Mouse (Mus musculus): Measurements from ENCODE around the gene Ing2. TPM values are rescaled to one million over a fixed set of nuclear protein-coding genes. Genes with fewer than 3 reads are reported as not detected.
A peak's percentile ranks its signal among the peaks of the same experiment; 100 is the strongest.

The Ing2 gene
- polyA plus RNA-seq, 1 experiment from 2014 or later: 12.6 TPM

GRCm38 (mm10) chr8:47697696-47698095 lies 22.3 kb upstream of the Ing2 start:
- Histone ChIP-seq H3K4me1 (replicated peaks; ENCODE audit: control insufficient read depth, insufficient read depth, low read length) (no peaks in the 10 kb centered on the region), H3K36me3 (ENCODE audit: control insufficient read depth, insufficient read depth, low read length) (no peaks in the 10 kb centered on the region), H3K9ac (ENCODE audit: low read depth, low read length) (no peak overlapping the region), H3K27me3 (replicated peaks; ENCODE audit: control insufficient read depth, insufficient read depth, low read length) (no peaks in the 10 kb centered on the region), H3K4me3 (ENCODE audit: low read depth, low read length) (no peak overlapping the region), H3K4me2 (no peak overlapping the region), H3K27ac (ENCODE audit: low read depth, low read length) (no peak overlapping the region), H3K9me3 (ENCODE audit: control insufficient read depth, low read length) (no peaks in the 10 kb centered on the region)
- no peak for ATAC-seq (replicated peaks; ENCODE audit: low FRiP score)
- no peak for DNase-seq (ENCODE audit: low spot score)
- WGBS: 62% methylated on average over 1 of the region's 1 CpGs

GRCm38 (mm10) chr8:47695431-47696105 lies 20.2 kb upstream of the Ing2 start:
- Histone ChIP-seq H3K4me2 (no peak overlapping the region), H3K27me3 (replicated peaks; ENCODE audit: control insufficient read depth, insufficient read depth, low read length) (no peaks in the 10 kb centered on the region), H3K27ac (ENCODE audit: low read depth, low read length) (no peak overlapping the region), H3K9me3 (ENCODE audit: control insufficient read depth, low read length) (no peaks in the 10 kb centered on the region), H3K36me3 (ENCODE audit: control insufficient read depth, insufficient read depth, low read length) (no peaks in the 10 kb centered on the region), H3K4me1 (replicated peaks; ENCODE audit: control insufficient read depth, insufficient read depth, low read length) (no peaks in the 10 kb centered on the region), H3K9ac (ENCODE audit: low read depth, low read length) (no peak overlapping the region), H3K4me3 (ENCODE audit: low read depth, low read length) (no peak overlapping the region)
- 82% methylated on average over 5 of the region's 5 CpGs for WGBS
- DNase-seq (ENCODE audit: low spot score) (no peak), ATAC-seq (replicated peaks; ENCODE audit: low FRiP score) (no peak)

- no peak overlapping the region for H3K27ac ChIP-seq (ENCODE audit: low read depth, low read length)
- H3K9me3 ChIP-seq (ENCODE audit: control insufficient read depth, low read length): no peaks in the 10 kb centered on the region
- ATAC-seq (replicated peaks; ENCODE audit: low FRiP score) (no peak), DNase-seq (ENCODE audit: low spot score) (peak; percentile 54)
- H3K36me3 ChIP-seq (ENCODE audit: control insufficient read depth, insufficient read depth, low read length): no peaks in the 10 kb centered on the region
- no peak overlapping the region for H3K4me3 ChIP-seq (ENCODE audit: low read depth, low read length)
- H3K4me2 ChIP-seq: no peak overlapping the region
- H3K27me3 ChIP-seq (replicated peaks; ENCODE audit: control insufficient read depth, insufficient read depth, low read length): no peaks in the 10 kb centered on the region
- H3K4me1 ChIP-seq (replicated peaks; ENCODE audit: control insufficient read depth, insufficient read depth, low read length): no peaks in the 10 kb centered on the region
- WGBS: 20% methylated on average over 2 of the region's 2 CpGs
- no peak overlapping the region for H3K9ac ChIP-seq (ENCODE audit: low read depth, low read length)
Measured at GRCm38 (mm10) chr8:47693119-47693518, 17.8 kb upstream of the Ing2 start.

GRCm38 (mm10) chr8:47691831-47692230 lies 16.5 kb upstream of the Ing2 start:
- peak; percentile 24 for DNase-seq (ENCODE audit: low spot score)
- H3K9me3 ChIP-seq (ENCODE audit: control insufficient read depth, low read length): no peaks in the 10 kb centered on the region
- H3K27me3 ChIP-seq (replicated peaks; ENCODE audit: control insufficient read depth, insufficient read depth, low read length): no peaks in the 10 kb centered on the region
- no peak for ATAC-seq (replicated peaks; ENCODE audit: low FRiP score)
- H3K9ac ChIP-seq (ENCODE audit: low read depth, low read length): no peak overlapping the region
- H3K4me1 ChIP-seq (replicated peaks; ENCODE audit: control insufficient read depth, insufficient read depth, low read length): no peaks in the 10 kb centered on the region
- no peak overlapping the region for H3K27ac ChIP-seq (ENCODE audit: low read depth, low read length)
- no peak overlapping the region for H3K4me3 ChIP-seq (ENCODE audit: low read depth, low read length)
- WGBS: 81% methylated on average over 9 of the region's 10 CpGs
- no peak overlapping the region for H3K4me2 ChIP-seq
- no peaks in the 10 kb centered on the region for H3K36me3 ChIP-seq (ENCODE audit: control insufficient read depth, insufficient read depth, low read length)

- no peak overlapping the region for H3K9ac ChIP-seq (ENCODE audit: low read depth, low read length)
- H3K9me3 ChIP-seq (ENCODE audit: control insufficient read depth, low read length): no peaks in the 10 kb centered on the region
- H3K4me2 ChIP-seq: peak overlapping the region; percentile 65; the same call in 1 of the 2 replicates
- ATAC-seq (replicated peaks; ENCODE audit: low FRiP score): no peak
- 63% methylated on average over 7 of the region's 7 CpGs for WGBS
- H3K4me1 ChIP-seq (replicated peaks; ENCODE audit: control insufficient read depth, insufficient read depth, low read length): no peaks in the 10 kb centered on the region
- H3K4me3 ChIP-seq (ENCODE audit: low read depth, low read length): no peak overlapping the region
- H3K27me3 ChIP-seq (replicated peaks; ENCODE audit: control insufficient read depth, insufficient read depth, low read length): no peaks in the 10 kb centered on the region
- DNase-seq (ENCODE audit: low spot score): no peak
- H3K27ac ChIP-seq (ENCODE audit: low read depth, low read length): no peak overlapping the region
- H3K36me3 ChIP-seq (ENCODE audit: control insufficient read depth, insufficient read depth, low read length): no peaks in the 10 kb centered on the region
Measured at GRCm38 (mm10) chr8:47691303-47691702, 15.9 kb upstream of the Ing2 start.

- peak overlapping the region; percentile 31; the same call in 1 of the 2 replicates for H3K9ac ChIP-seq (ENCODE audit: low read depth, low read length)
- H3K4me3 ChIP-seq (ENCODE audit: low read depth, low read length): peak overlapping the region; percentile 36
- 6% methylated on average over 16 of the region's 16 CpGs for WGBS
- H3K9me3 ChIP-seq (ENCODE audit: control insufficient read depth, low read length): no peaks in the 10 kb centered on the region
- H3K4me1 ChIP-seq (replicated peaks; ENCODE audit: control insufficient read depth, insufficient read depth, low read length): no peaks in the 10 kb centered on the region
- H3K36me3 ChIP-seq (ENCODE audit: control insufficient read depth, insufficient read depth, low read length): no peaks in the 10 kb centered on the region
- no peaks in the 10 kb centered on the region for H3K27me3 ChIP-seq (replicated peaks; ENCODE audit: control insufficient read depth, insufficient read depth, low read length)
- DNase-seq (ENCODE audit: low spot score): peak; percentile 33
- H3K27ac ChIP-seq (ENCODE audit: low read depth, low read length): no peak overlapping the region
- ATAC-seq (replicated peaks; ENCODE audit: low FRiP score): no peak
- H3K4me2 ChIP-seq: peak overlapping the region; percentile 65
Measured at GRCm38 (mm10) chr8:47690674-47691078, 15.3 kb upstream of the Ing2 start.

GRCm38 (mm10) chr8:47689704-47690326 lies 14.5 kb upstream of the Ing2 start:
- Histone ChIP-seq H3K27ac (ENCODE audit: low read depth, low read length) (no peak overlapping the region), H3K9ac (ENCODE audit: low read depth, low read length) (no peak overlapping the region), H3K4me1 (replicated peaks; ENCODE audit: control insufficient read depth, insufficient read depth, low read length) (no peaks in the 10 kb centered on the region), H3K27me3 (replicated peaks; ENCODE audit: control insufficient read depth, insufficient read depth, low read length) (no peaks in the 10 kb centered on the region), H3K9me3 (ENCODE audit: control insufficient read depth, low read length) (no peaks in the 10 kb centered on the region), H3K36me3 (ENCODE audit: control insufficient read depth, insufficient read depth, low read length) (no peaks in the 10 kb centered on the region), H3K4me2 (no peak overlapping the region; the same call in 1 of the 2 replicates), H3K4me3 (ENCODE audit: low read depth, low read length) (no peak overlapping the region)
- DNase-seq (ENCODE audit: low spot score) (no peak), ATAC-seq (replicated peaks; ENCODE audit: low FRiP score) (peak; percentile 43; the same call in 1 of the 2 replicates)
- WGBS: 50% methylated on average over 12 of the region's 12 CpGs

GRCm38 (mm10) chr8:47684441-47684840 lies 9.1 kb upstream of the Ing2 start:
- peaks cover under 1% of the 10 kb centered on the region; the same call in 1 of the 2 replicates for H3K36me3 ChIP-seq (ENCODE audit: control insufficient read depth, insufficient read depth, low read length)
- 47% methylated on average over 5 of the region's 5 CpGs for WGBS
- no peak overlapping the region for H3K27ac ChIP-seq (ENCODE audit: low read depth, low read length)
- no peak overlapping the region for H3K9ac ChIP-seq (ENCODE audit: low read depth, low read length)
- H3K27me3 ChIP-seq (replicated peaks; ENCODE audit: control insufficient read depth, insufficient read depth, low read length): no peaks in the 10 kb centered on the region
- H3K4me3 ChIP-seq (ENCODE audit: low read depth, low read length): no peak overlapping the region
- no peaks in the 10 kb centered on the region for H3K9me3 ChIP-seq (ENCODE audit: control insufficient read depth, low read length)
- ATAC-seq (replicated peaks; ENCODE audit: low FRiP score) (no peak), DNase-seq (ENCODE audit: low spot score) (no peak)
- H3K4me2 ChIP-seq: no peak overlapping the region
- no peaks in the 10 kb centered on the region for H3K4me1 ChIP-seq (replicated peaks; ENCODE audit: control insufficient read depth, insufficient read depth, low read length)

- H3K27me3 ChIP-seq (replicated peaks; ENCODE audit: control insufficient read depth, insufficient read depth, low read length): no peaks in the 10 kb centered on the region
- no peak for ATAC-seq (replicated peaks; ENCODE audit: low FRiP score)
- no peak overlapping the region for H3K27ac ChIP-seq (ENCODE audit: low read depth, low read length)
Measured at GRCm38 (mm10) chr8:47683994-47684393, 8.6 kb upstream of the Ing2 start.

More at GRCm38 (mm10) chr8:47683994-47684393, 8.6 kb upstream of the Ing2 start:
- 76% methylated on average over 9 of the region's 9 CpGs for WGBS
- H3K4me3 ChIP-seq (ENCODE audit: low read depth, low read length): no peak overlapping the region
- peaks cover 2% of the 10 kb centered on the region; the same call in 1 of the 2 replicates for H3K36me3 ChIP-seq (ENCODE audit: control insufficient read depth, insufficient read depth, low read length)
- no peaks in the 10 kb centered on the region for H3K4me1 ChIP-seq (replicated peaks; ENCODE audit: control insufficient read depth, insufficient read depth, low read length)
- H3K9ac ChIP-seq (ENCODE audit: low read depth, low read length): no peak overlapping the region
- no peaks in the 10 kb centered on the region for H3K9me3 ChIP-seq (ENCODE audit: control insufficient read depth, low read length)
- DNase-seq (ENCODE audit: low spot score): no peak
- H3K4me2 ChIP-seq: no peak overlapping the region
